Mouse (Mus musculus) midbrain, embryonic 12.5 days (tissue): ENCODE data around the gene Arid2. TPM values are rescaled to one million over a fixed set of nuclear protein-coding genes. Genes with fewer than 3 reads are reported as not detected.

Experiments
- ATAC-seq: fragments of 200-750 bp; cut with Nextera tagmentation; 2 replicates; pipeline ENCODE4 v1.8.0; 2017; ENCODE audit warnings: low read depth, moderate TSS enrichment, moderate library complexity; ENCODE audit not compliant: low FRiP score
- H3K27ac ChIP-seq: fragments of 300-500 bp; sonication (generic); replicated peaks from 2 replicates; pipeline ENCODE4 v1.5.1; 2016; ENCODE audit warnings: mild to moderate bottlenecking
- H3K27me3 ChIP-seq: fragments of 300-500 bp; sonication (generic); 2 replicates; pipeline ENCODE4 v1.6.1; 2016; ENCODE audit warnings: mild to moderate bottlenecking
- H3K36me3 ChIP-seq: fragments of 300-500 bp; sonication (generic); 2 replicates; pipeline ENCODE4 v1.6.1; 2016
- H3K4me1 ChIP-seq: fragments of 300-500 bp; sonication (generic); 2 replicates; pipeline ENCODE4 v1.6.1; 2016
- H3K4me2 ChIP-seq: fragments of 300-500 bp; sonication (generic); replicated peaks from 2 replicates; pipeline ENCODE4 v1.6.1; 2016; ENCODE audit warnings: mild to moderate bottlenecking, moderate library complexity
- H3K4me3 ChIP-seq: fragments of 300-500 bp; sonication (generic); 2 replicates; pipeline ENCODE4 v1.5.1; 2016; ENCODE audit warnings: mild to moderate bottlenecking
- H3K9ac ChIP-seq: fragments of 300-500 bp; sonication (generic); replicated peaks from 2 replicates; pipeline ENCODE4 v1.6.1; 2016; ENCODE audit warnings: mild to moderate bottlenecking, moderate library complexity
- H3K9me3 ChIP-seq: fragments of 300-500 bp; sonication (generic); 2 replicates; pipeline ENCODE4 v1.6.1; 2016; ENCODE audit warnings: mild to moderate bottlenecking
- WGBS: fragments of 180-500 bp; shearing (Covaris S2); methylation state at CpG from one replicate; pipeline ENCODE4 v1.1.7; 2016; 5-methylcytosine and 5-hydroxymethylcytosine counted together
- polyA plus RNA-seq: library from polyadenylated mRNA; unstranded; fragments of >200 nt; fragmentation: Nextera tagmentation; extraction: Ambion mirVana; gene quantifications from 2 replicates; pipeline ENCODE4 v1.2.1, GENCODE M21; 2016

The Arid2 gene
- polyA plus RNA-seq, 1 experiment from 2014 or later = 35.1 TPM

- H3K27ac ChIP-seq = no peak overlapping the region
- peaks cover 62% of the 10 kb centered on the region for H3K36me3 ChIP-seq
- 97% methylated on average over 5 of the region's 5 CpGs for WGBS
- no peak overlapping the region for H3K9ac ChIP-seq
- no peaks in the 10 kb centered on the region for H3K27me3 ChIP-seq
- no peak for ATAC-seq
- H3K9me3 ChIP-seq = no peaks in the 10 kb centered on the region
- no peak overlapping the region for H3K4me2 ChIP-seq
- no peaks in the 10 kb centered on the region for H3K4me1 ChIP-seq
- H3K4me3 ChIP-seq = no peak overlapping the region
These were observed 73.3 kb downstream of the Arid2 start for GRCm38 (mm10) chr15:96360614-96361013.

- no peak overlapping the region for H3K4me3 ChIP-seq
- H3K4me1 ChIP-seq = no peaks in the 10 kb centered on the region
- ATAC-seq = no peak
- H3K9me3 ChIP-seq = no peaks in the 10 kb centered on the region
- 73% methylated on average over 3 of the region's 3 CpGs for WGBS
- no peak overlapping the region for H3K27ac ChIP-seq
- H3K27me3 ChIP-seq = no peaks in the 10 kb centered on the region
- peaks cover 78% of the 10 kb centered on the region for H3K36me3 ChIP-seq
- no peak overlapping the region for H3K9ac ChIP-seq
- no peak overlapping the region for H3K4me2 ChIP-seq
These were observed 78.0 kb downstream of the Arid2 start for GRCm38 (mm10) chr15:96365351-96365750.

GRCm38 (mm10) chr15:96366176-96366963 lies 79.1 kb downstream of the Arid2 start:
- Histone ChIP-seq H3K4me1 (no peaks in the 10 kb centered on the region), H3K27ac (no peak overlapping the region), H3K27me3 (no peaks in the 10 kb centered on the region), H3K4me3 (no peak overlapping the region), H3K4me2 (no peak overlapping the region), H3K9ac (no peak overlapping the region), H3K36me3 (peaks cover 81% of the 10 kb centered on the region), H3K9me3 (no peaks in the 10 kb centered on the region)
- WGBS = 88% methylated on average over 11 of the region's 11 CpGs
- ATAC-seq = no peak

- H3K9me3 ChIP-seq = no peaks in the 10 kb centered on the region
- H3K36me3 ChIP-seq = peaks cover 70% of the 10 kb centered on the region
- H3K27ac ChIP-seq = no peak overlapping the region
- H3K4me1 ChIP-seq = no peaks in the 10 kb centered on the region
- no peaks in the 10 kb centered on the region for H3K27me3 ChIP-seq
- no peak overlapping the region for H3K4me2 ChIP-seq
- WGBS = 96% methylated on average over 18 of the region's 18 CpGs
- no peak overlapping the region for H3K4me3 ChIP-seq
- H3K9ac ChIP-seq = no peak overlapping the region
- ATAC-seq = no peak
These were observed 84.0 kb downstream of the Arid2 start for GRCm38 (mm10) chr15:96371311-96371710.

- WGBS = 95% methylated on average over 6 of the region's 6 CpGs
- Histone ChIP-seq H3K4me2 (no peak overlapping the region), H3K27me3 (no peaks in the 10 kb centered on the region), H3K27ac (no peak overlapping the region), H3K9me3 (no peaks in the 10 kb centered on the region), H3K4me1 (no peaks in the 10 kb centered on the region), H3K36me3 (peaks cover 66% of the 10 kb centered on the region), H3K9ac (no peak overlapping the region), H3K4me3 (no peak overlapping the region)
- no peak for ATAC-seq
These were observed 85.3 kb downstream of the Arid2 start for GRCm38 (mm10) chr15:96372628-96373027.

- Histone ChIP-seq H3K27me3 (no peaks in the 10 kb centered on the region), H3K4me1 (no peaks in the 10 kb centered on the region), H3K4me2 (no peak overlapping the region), H3K9me3 (no peaks in the 10 kb centered on the region), H3K36me3 (peaks cover 66% of the 10 kb centered on the region), H3K4me3 (no peak overlapping the region), H3K27ac (no peak overlapping the region), H3K9ac (no peak overlapping the region)
- ATAC-seq = no peak
- WGBS = 85% methylated on average over 5 of the region's 5 CpGs
These were observed 85.8 kb downstream of the Arid2 start for GRCm38 (mm10) chr15:96373161-96373560.

GRCm38 (mm10) chr15:96376214-96376613 lies 88.9 kb downstream of the Arid2 start:
- 96% methylated on average over 2 of the region's 2 CpGs for WGBS
- peaks cover 51% of the 10 kb centered on the region for H3K36me3 ChIP-seq

GRCm38 (mm10) chr15:96377263-96377662 lies 89.9 kb downstream of the Arid2 start:
- Histone ChIP-seq H3K27me3 (no peaks in the 10 kb centered on the region), H3K4me3 (no peak overlapping the region), H3K4me2 (no peak overlapping the region), H3K27ac (no peak overlapping the region), H3K4me1 (no peaks in the 10 kb centered on the region), H3K36me3 (peaks cover 46% of the 10 kb centered on the region), H3K9ac (no peak overlapping the region), H3K9me3 (no peaks in the 10 kb centered on the region)
- 92% methylated on average over 5 of the region's 5 CpGs for WGBS
- no peak for ATAC-seq

More at GRCm38 (mm10) chr15:96376214-96376613, 88.9 kb downstream of the Arid2 start:
- Histone ChIP-seq H3K4me2 (no peak overlapping the region), H3K27me3 (no peaks in the 10 kb centered on the region), H3K4me3 (no peak overlapping the region), H3K4me1 (no peaks in the 10 kb centered on the region), H3K27ac (no peak overlapping the region), H3K9ac (no peak overlapping the region), H3K9me3 (no peaks in the 10 kb centered on the region)
- ATAC-seq = no peak

- Histone ChIP-seq H3K27ac (no peak overlapping the region), H3K9me3 (no peaks in the 10 kb centered on the region), H3K27me3 (no peaks in the 10 kb centered on the region), H3K4me2 (no peak overlapping the region), H3K4me3 (no peak overlapping the region), H3K4me1 (no peaks in the 10 kb centered on the region), H3K36me3 (peaks cover 41% of the 10 kb centered on the region), H3K9ac (no peak overlapping the region)
- WGBS = 95% methylated on average over 7 of the region's 7 CpGs
- no peak for ATAC-seq
These were observed 90.4 kb downstream of the Arid2 start for GRCm38 (mm10) chr15:96377701-96378100.

- H3K4me3 ChIP-seq = no peak overlapping the region
- H3K27ac ChIP-seq = no peak overlapping the region
- 91% methylated on average over 11 of the region's 11 CpGs for WGBS
- 0 out of 2 replicates have a peak, but pooled peaks cover 2% of the 10 kb centered on the region for H3K4me1 ChIP-seq
- H3K36me3 ChIP-seq = peaks cover 53% of the 10 kb centered on the region
- no peak overlapping the region for H3K4me2 ChIP-seq
- no peak for ATAC-seq
- H3K9me3 ChIP-seq = no peaks in the 10 kb centered on the region
- H3K27me3 ChIP-seq = no peaks in the 10 kb centered on the region
- no peak overlapping the region for H3K9ac ChIP-seq
These were observed 94.9 kb downstream of the Arid2 start for GRCm38 (mm10) chr15:96382223-96382622.

GRCm38 (mm10) chr15:96388565-96388964 lies 101.2 kb downstream of the Arid2 start:
- no peaks in the 10 kb centered on the region for H3K27me3 ChIP-seq
- 0 out of 2 replicates have a peak, but pooled peaks cover 2% of the 10 kb centered on the region for H3K4me1 ChIP-seq
- WGBS = 87% methylated on average over 1 of the region's 1 CpGs
- no peak overlapping the region for H3K4me3 ChIP-seq
- H3K9me3 ChIP-seq = no peaks in the 10 kb centered on the region
- no peak for ATAC-seq
- no peak overlapping the region for H3K4me2 ChIP-seq
- H3K36me3 ChIP-seq = peaks cover 44% of the 10 kb centered on the region
- no peak overlapping the region for H3K27ac ChIP-seq
- H3K9ac ChIP-seq = no peak overlapping the region

- 99% methylated on average over 3 of the region's 3 CpGs for WGBS
- Histone ChIP-seq H3K27ac (no peak overlapping the region), H3K36me3 (peaks cover 64% of the 10 kb centered on the region), H3K4me2 (no peak overlapping the region), H3K9me3 (no peaks in the 10 kb centered on the region), H3K4me1 (no peaks in the 10 kb centered on the region), H3K4me3 (no peak overlapping the region), H3K9ac (no peak overlapping the region), H3K27me3 (no peaks in the 10 kb centered on the region)
- ATAC-seq = no peak
These were observed 105.6 kb downstream of the Arid2 start for GRCm38 (mm10) chr15:96392878-96393277.

GRCm38 (mm10) chr15:96395071-96395470 lies 107.8 kb downstream of the Arid2 start:
- Histone ChIP-seq H3K36me3 (peaks cover 74% of the 10 kb centered on the region), H3K9me3 (no peaks in the 10 kb centered on the region), H3K27me3 (no peaks in the 10 kb centered on the region), H3K4me2 (no peak overlapping the region), H3K9ac (no peak overlapping the region), H3K4me1 (no peaks in the 10 kb centered on the region), H3K27ac (no peak overlapping the region), H3K4me3 (no peak overlapping the region)
- ATAC-seq = no peak
- 97% methylated on average over 6 of the region's 6 CpGs for WGBS
